Comparison of ENCODE assay signal across 20 mouse cellular contexts in the genomic region with DNA sequence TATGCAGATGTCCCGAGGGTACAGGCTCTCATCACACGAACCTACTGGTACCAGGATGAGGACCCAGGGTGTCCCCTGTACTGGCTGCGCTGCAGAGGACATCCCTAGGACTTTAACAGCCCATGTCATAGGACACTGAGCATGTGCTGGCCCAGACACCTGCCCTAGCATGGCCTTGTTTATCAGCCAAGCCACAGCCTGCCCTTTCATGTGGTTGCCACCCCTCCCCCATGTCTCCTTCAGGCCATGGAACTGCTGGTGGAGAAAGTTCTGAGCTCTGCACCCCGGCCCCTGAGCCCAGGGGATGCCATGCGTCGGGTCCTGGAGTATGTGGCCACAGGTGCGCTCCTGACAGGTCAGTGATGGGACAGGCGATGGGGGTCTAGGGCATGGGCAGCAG. TPM values are rescaled to one million over a fixed set of nuclear protein-coding genes. Genes with fewer than 3 reads are reported as not detected.
"Had no signal": no experiment of that assay in that cellular context is flagged by ENCODE, and none has a peak within 500 bp of the region (broad histone marks: within the 10 kb centered on the region; RNA-seq: fewer than 3 reads in every experiment).

No protein-coding gene starts in this region.

- DNase-seq: kidney, adult 18-20 months; kidney, adult 9 months; kidney, postnatal 14 days; kidney, postnatal 4 days; left cerebral cortex, postnatal 4 days; lung, embryonic 14.5 days; right cerebral cortex, adult 18-20 months; right cerebral cortex, postnatal 25 days; thymus, adult 2 months; thymus, postnatal 25 days had no signal

- H3K27ac ChIP-seq: intestine, embryonic 15.5 days; limb, embryonic 12.5 days; limb, embryonic 15.5 days; liver, embryonic 14.5 days; macrophage; midbrain, embryonic 12.5 days; midbrain, embryonic 15.5 days; neural tube, embryonic 12.5 days; neural tube, embryonic 15.5 days had no signal

- H3K9ac ChIP-seq: intestine, embryonic 15.5 days; limb, embryonic 15.5 days; liver, embryonic 14.5 days; lung, embryonic 14.5 days; midbrain, embryonic 12.5 days; midbrain, embryonic 15.5 days; neural tube, embryonic 12.5 days; neural tube, embryonic 15.5 days had no signal

- H3K4me2 ChIP-seq: intestine, embryonic 15.5 days; limb, embryonic 12.5 days; limb, embryonic 15.5 days; lung, embryonic 14.5 days; midbrain, embryonic 12.5 days; midbrain, embryonic 15.5 days; neural tube, embryonic 12.5 days; neural tube, embryonic 15.5 days had no signal

- H3K4me3 ChIP-seq: intestine, embryonic 15.5 days; limb, embryonic 12.5 days; limb, embryonic 15.5 days; midbrain, embryonic 12.5 days; midbrain, embryonic 15.5 days; neural tube, embryonic 12.5 days; neural tube, embryonic 15.5 days had no signal

- H3K9me3 ChIP-seq: intestine, embryonic 15.5 days; limb, embryonic 12.5 days; limb, embryonic 15.5 days; midbrain, embryonic 12.5 days; midbrain, embryonic 15.5 days; neural tube, embryonic 12.5 days; neural tube, embryonic 15.5 days had no signal

- ATAC-seq: intestine, embryonic 15.5 days; lung, postnatal 0 days; midbrain, embryonic 15.5 days had no signal

- H3K36me3 ChIP-seq: intestine, embryonic 15.5 days; limb, embryonic 12.5 days; midbrain, embryonic 15.5 days; neural tube, embryonic 12.5 days had no signal

RNA-seq across cellular contexts. Expression of a gene that starts 18.8 kb away (rescaled TPM):
- polyA plus RNA-seq: lung, embryonic 14.5 days; lung, postnatal 0 days; macrophage had no signal
